Mouse (Mus musculus) induced T-regulatory cell, adult 2 months (primary cell): ENCODE measurements around the gene Slco4c1.

Source experiments
- DNase-seq: peaks from one replicate; pipeline ENCODE4 v3.0.0-alpha.2; 2012; ENCODE audit warnings: low read depth

Slco4c1 gene

DNA sequence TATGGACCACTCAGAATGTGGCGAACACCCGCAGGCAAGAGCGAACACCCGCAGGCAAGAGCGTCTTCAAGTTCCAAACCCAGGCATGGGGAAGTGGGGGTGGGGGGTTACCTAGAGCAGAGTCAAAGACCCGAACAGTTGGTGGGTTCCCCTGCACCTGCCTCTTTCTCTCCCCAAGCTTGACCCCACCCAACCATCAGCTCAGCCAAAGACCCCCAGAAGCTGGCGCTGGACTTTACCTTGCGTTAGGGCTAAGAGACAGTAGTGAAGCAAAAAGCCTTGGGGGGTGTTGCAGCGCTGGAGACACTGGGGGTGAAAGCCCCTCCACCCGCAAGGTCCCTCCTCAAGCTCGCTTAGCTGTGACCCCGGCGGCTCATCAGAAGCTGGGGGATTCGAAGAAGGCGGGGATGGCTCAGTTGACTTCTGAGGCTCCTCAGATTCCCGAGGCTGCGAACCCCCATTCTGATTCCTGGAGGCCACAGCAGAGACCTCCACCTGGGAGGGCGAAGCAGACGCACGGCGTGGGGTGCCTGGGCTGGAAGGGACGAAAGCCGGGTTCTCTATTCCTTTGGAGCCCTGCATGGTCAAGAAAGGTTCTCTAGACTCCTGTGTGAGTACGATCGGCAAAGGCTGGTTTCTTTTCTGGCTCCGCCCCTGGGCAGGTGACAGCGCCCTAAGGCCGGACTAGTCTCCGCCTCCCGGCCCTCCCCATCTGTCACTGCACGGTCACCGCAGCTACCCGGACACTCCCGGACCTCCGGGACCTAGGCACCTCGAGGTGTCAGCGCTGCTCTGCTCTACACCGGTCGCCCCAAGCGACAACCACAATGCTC, at the start of gene Slco4c1:
Gene Slco4c1 (minus strand): TSS at position 644 of the 833 bp plus-strand sequence.
- DNase-seq = peak; percentile 12

- DNase-seq = no peak
These were observed 45.4 kb upstream of the Slco4c1 start for GRCm38 (mm10) chr1:96917333-96917732.

DNA sequence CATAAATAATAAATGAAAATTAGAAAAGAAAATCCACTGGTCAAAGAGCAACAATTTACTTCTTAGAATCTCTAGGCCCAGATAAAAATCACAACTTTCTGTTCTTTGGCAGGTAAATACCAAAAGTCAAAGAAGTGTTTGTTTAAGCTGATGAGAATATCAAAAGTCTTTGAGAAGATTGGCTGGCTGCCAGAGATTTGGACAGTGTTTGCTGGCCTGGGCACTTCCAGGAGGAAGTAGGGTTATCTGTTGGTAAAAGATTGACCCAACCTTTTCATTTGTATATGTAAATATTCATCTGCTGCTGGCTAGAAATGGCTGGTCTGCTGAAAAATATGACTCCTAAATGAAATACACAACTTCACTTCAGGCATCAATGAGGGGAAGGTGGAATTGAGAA, 11.8 kb upstream of the Slco4c1 start:
- no peak for DNase-seq

- DNase-seq = no peak
These were observed 6.6 kb upstream of the Slco4c1 start for GRCm38 (mm10) chr1:96878572-96878971.

- no peak for DNase-seq
These were observed 4.1 kb upstream of the Slco4c1 start for GRCm38 (mm10) chr1:96876076-96876475.

GRCm38 (mm10) chr1:96874636-96875035, 2.7 kb upstream of the Slco4c1 start:
- no peak for DNase-seq

DNA sequence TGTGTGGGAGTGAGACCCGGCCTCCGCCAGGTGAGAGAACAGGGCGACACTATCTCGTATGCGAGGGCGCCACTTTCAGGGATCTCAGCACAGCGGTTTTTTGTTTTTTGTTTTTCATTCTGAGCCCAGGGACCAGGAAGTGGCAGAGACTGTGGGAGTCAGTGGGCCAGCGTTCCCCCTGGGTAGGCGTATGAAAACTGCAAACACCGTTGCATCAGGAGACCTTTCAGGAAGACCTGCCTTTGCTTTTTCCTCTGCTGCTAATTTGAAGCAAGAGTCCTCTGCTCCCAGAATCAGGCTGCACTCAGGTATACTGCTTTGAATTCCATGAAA, 356 bp upstream of the Slco4c1 start:
- DNase-seq = no peak

GRCm38 (mm10) chr1:96870764-96871307, 1.1 kb downstream of the Slco4c1 start:
- DNase-seq = no peak

- DNase-seq = no peak
These were observed 3.2 kb downstream of the Slco4c1 start for GRCm38 (mm10) chr1:96868722-96869121.

- DNase-seq = no peak
These were observed 6.0 kb downstream of the Slco4c1 start for GRCm38 (mm10) chr1:96866002-96866401.

DNA sequence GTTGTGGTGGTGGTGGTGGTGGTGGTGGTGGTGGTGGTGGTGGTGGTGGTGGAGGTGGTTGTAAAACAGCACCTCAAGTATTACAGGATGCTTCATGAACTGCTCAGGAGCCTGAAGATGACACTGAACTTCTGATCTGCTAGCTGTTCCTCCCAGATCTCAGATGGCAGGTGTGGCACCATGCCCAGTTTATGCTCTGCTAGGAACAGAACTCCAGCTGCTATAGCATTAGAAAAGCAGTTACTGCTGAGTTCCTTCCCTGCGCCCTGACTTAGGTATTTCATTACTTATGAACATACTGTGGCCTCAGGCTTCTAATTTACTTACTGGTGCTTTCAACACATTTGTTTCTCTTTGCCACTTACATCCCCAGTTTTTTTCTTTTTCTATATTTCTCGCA, 7.9 kb downstream of the Slco4c1 start:
- no peak for DNase-seq

- DNase-seq = no peak
These were observed 11.8 kb downstream of the Slco4c1 start for GRCm38 (mm10) chr1:96859995-96860684.

- DNase-seq = no peak
These were observed 18.4 kb downstream of the Slco4c1 start for GRCm38 (mm10) chr1:96853541-96853940.

DNA sequence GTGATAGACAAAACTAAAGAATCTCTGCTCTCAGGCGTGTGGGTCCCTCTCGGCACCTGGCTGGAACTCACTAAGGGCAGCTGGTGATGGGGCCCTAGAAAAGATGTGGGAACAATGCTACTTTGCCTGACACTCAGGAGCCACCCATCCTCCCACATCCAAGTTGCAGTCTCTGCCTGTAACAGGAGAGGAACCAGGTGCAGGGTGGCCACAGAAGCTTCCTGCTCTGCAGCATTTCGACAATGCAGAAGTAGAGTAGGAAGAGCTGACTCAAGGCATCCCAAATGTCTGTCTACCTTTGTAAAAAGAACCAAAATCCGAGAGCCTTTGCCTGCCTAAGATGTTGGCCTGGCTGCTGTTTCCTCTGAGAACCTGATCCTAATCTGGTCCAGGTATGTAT, 22.9 kb downstream of the Slco4c1 start:
- DNase-seq = no peak

- no peak for DNase-seq
These were observed 23.4 kb downstream of the Slco4c1 start for GRCm38 (mm10) chr1:96848606-96849005.

DNA sequence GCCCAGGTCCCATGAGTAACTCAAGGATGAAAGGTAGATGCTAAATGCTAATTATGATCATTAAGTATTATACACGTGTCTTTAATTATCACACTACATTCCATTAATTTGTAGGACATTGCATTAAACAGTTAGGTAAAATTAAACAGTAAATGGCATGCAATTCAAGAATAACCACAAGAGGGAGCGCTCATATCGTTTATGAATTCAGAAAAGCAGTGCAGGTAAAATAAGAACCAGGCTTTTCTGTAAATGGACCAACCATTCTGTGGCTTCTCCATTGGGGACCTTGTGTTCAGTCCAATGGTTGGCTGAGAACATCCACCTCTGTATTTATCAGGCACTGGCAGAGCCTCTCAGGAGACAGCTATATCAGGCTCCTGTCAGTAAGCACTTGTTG, 25.2 kb downstream of the Slco4c1 start:
- DNase-seq = peak; percentile 36

- DNase-seq = no peak
These were observed 66.7 kb downstream of the Slco4c1 start for GRCm38 (mm10) chr1:96805287-96805727.

DNA sequence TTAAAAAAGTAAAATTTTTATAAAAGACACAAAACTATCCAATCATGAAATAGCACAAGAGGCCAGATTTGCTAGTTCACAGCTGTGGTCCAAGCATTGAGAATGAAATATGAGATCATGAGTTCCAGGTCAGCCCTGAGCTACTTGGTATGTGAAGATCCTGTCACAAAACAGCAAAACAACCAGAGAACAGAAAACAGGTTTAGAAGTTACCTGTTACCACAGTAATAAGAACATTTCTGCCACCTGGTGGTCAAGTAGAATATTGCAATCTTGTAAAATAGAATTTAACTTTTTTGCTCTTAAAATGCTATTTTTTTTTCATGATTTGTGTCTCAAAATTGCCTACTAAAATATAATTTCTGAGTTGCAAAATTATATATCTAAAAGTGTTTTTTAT, 70.4 kb downstream of the Slco4c1 start:
- peak; percentile 60 for DNase-seq

DNA sequence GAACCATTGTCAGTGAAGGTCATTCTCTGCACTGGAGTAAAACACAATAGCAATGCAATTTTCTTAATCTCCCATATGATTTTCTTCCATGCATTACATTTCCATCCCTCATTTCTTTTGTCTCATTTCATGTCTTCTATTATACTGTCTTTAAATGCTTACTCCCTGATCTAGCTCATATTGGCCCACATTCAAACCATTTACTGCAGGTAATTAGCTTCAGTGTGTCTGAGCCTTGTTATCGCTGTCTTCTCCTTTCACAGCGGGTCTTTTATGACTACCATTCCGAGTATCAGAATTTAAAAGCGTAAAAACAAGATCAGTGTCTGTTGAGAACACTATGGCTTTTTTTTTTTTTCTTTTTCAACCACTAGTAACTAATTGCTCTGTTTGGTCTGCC, 77.3 kb downstream of the Slco4c1 start:
- DNase-seq = no peak

DNA sequence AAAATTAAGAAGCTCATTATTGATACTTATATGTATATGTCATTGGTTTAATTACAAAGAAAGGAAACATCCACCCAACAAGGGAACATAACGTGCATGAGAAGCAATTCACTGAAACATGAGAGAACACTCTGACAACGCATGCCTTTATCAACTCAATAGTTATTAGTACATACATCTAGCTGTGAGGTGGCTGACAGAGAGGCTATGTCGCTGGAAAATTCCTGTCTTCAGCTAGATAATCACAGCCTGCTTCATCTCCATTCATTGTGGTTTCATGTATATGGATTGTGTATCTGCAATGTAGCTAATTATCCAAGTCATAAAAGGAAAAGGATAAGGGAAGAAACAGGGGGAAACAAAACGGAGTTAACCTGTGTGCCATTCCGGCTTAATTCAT, 77.7 kb downstream of the Slco4c1 start:
- no peak for DNase-seq

GRCm38 (mm10) chr1:96789268-96789667, 82.7 kb downstream of the Slco4c1 start:
- no peak for DNase-seq

DNA sequence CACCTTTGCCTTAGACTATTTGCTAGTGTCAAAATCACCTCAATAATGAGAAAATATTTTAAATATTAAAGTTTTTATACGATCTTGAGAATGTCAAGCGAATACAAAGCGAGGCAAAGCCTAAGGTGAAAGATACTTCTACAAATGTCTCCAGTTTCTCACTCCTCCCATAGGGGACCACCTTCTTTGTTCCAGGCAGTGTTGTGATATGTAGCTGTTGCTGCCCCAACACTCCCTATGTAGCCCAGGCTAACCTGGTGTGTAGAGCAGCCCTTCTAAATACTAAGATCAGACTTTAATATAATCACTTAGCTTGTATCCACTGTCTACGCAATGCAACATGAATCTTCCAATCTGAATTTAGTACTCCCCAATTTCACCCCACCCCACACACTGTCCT, 97.8 kb downstream of the Slco4c1 start:
- no peak for DNase-seq

GRCm38 (mm10) chr1:96773712-96774111, 98.3 kb downstream of the Slco4c1 start:
- DNase-seq = no peak
